Mouse (Mus musculus) heart, adult 2 months (tissue): Measurements from ENCODE around the gene Tuba1a.

Experiments
- CTCF ChIP-seq: fragments of 200-600 bp; IDR thresholded peaks from 2 replicates; pipeline ENCODE4 v1.8.1; 2022; ENCODE audit warnings: antibody characterized with exemption, mild to moderate bottlenecking, moderate library complexity
- POLR2A ChIP-seq: fragments of 200-500 bp; IDR thresholded peaks from 2 replicates; pipeline ENCODE4 v1.6.1; 2011; ENCODE audit warnings: mild to moderate bottlenecking, low read depth, low read length, control low read depth; ENCODE audit not compliant: insufficient read depth

- TF ChIP-seq POLR2A (no peak), CTCF (no peak)
These were observed 32.0 kb downstream of the Tuba1a start for GRCm38 (mm10) chr15:98921510-98921909.
